20 mouse cellular contexts compared by ENCODE assay signal in genomic region chr9:111047266-111047665, GRCm38 (mm10). TPM values are rescaled to one million over a fixed set of nuclear protein-coding genes. Genes with fewer than 3 reads are reported as not detected.
A peak's percentile ranks its signal among the peaks of the same experiment; 100 is the strongest.
DNase-seq lines count a peak whose midpoint lies in the region; ATAC-seq and TF ChIP-seq lines count a peak whose summit lies in the region.
"Had no signal": no experiment of that assay in that cellular context is flagged by ENCODE, and none has a peak within 500 bp of the region (broad histone marks: within the 10 kb centered on the region; RNA-seq: fewer than 3 reads in every experiment).

No protein-coding gene starts in this region.

- H3K79me2 ChIP-seq in heart, adult 2 months (replicated peaks; ENCODE audit: control insufficient read depth, insufficient read depth, low read length), result no peaks in the 10 kb centered on the region

- DNase-seq in heart, adult 2 months, result peak in 1 of 2 experiments; percentile 11
- no peak for DNase-seq in heart, postnatal 36 days
- DNase-seq in lung, postnatal 36 days, result peak; percentile 40
- DNase-seq in lung, adult 18-20 months, result no peak
- peak; percentile 66 for DNase-seq in induced T-regulatory cell, adult 2 months (ENCODE audit: low read depth)
- no peak for DNase-seq in frontal cortex, postnatal 10 days (ENCODE audit: low spot score in 2 of 2)
- no peak for DNase-seq in left cerebral cortex, postnatal 4 days
- DNase-seq: cerebellum, postnatal 36 days; midbrain, embryonic 14.5 days; retina, postnatal 1 day had no signal

- H3K4me1 ChIP-seq in heart, adult 2 months (ENCODE audit: control insufficient read depth, insufficient read depth, low read length), result peaks cover 20% of the 10 kb centered on the region
- no peaks in the 10 kb centered on the region for H3K4me1 ChIP-seq in forebrain, embryonic 16.5 days (replicated peaks; ENCODE audit: control insufficient read depth, insufficient read depth, low read length)
- H3K4me1 ChIP-seq: forebrain, embryonic 15.5 days; heart, embryonic 10.5 days; limb, embryonic 10.5 days had no signal

- ATAC-seq in forebrain, embryonic 16.5 days, result no peak
- ATAC-seq: forebrain, embryonic 15.5 days had no signal

- H3K27ac ChIP-seq in heart, adult 2 months, result peak overlapping the region; percentile 66; the same call in 1 of the 2 replicates
- no peak overlapping the region for H3K27ac ChIP-seq in forebrain, embryonic 16.5 days (ENCODE audit: low read length)
- H3K27ac ChIP-seq: forebrain, embryonic 15.5 days; heart, embryonic 10.5 days; kidney, postnatal 0 days; layer of hippocampus, adult 2 months; limb, embryonic 10.5 days; liver, embryonic 14.5 days had no signal

- H3K36me3 ChIP-seq in heart, adult 2 months (ENCODE audit: control insufficient read depth, insufficient read depth, low read length), result peaks cover 2% of the 10 kb centered on the region; the same call in 1 of the 2 replicates
- H3K36me3 ChIP-seq in forebrain, embryonic 16.5 days (ENCODE audit: control insufficient read depth, insufficient read depth), result no peaks in the 10 kb centered on the region
- H3K36me3 ChIP-seq: forebrain, embryonic 15.5 days; heart, embryonic 10.5 days; limb, embryonic 10.5 days had no signal

- peak; percentile 42 for TF ChIP-seq CTCF in heart, adult 2 months (IDR thresholded peaks at IDR 0.05)

- no peak overlapping the region for H3K4me3 ChIP-seq in heart, adult 2 months
- no peak overlapping the region for H3K4me3 ChIP-seq in forebrain, embryonic 16.5 days (replicated peaks; ENCODE audit: low read length)
- H3K4me3 ChIP-seq: erythroblast, embryonic 14.5 days; forebrain, embryonic 15.5 days; heart, embryonic 10.5 days; layer of hippocampus, adult 2 months; limb, embryonic 10.5 days had no signal

- H3K27me3 ChIP-seq in heart, adult 2 months (ENCODE audit: control insufficient read depth, insufficient read depth, low read length), result no peaks in the 10 kb centered on the region
- H3K27me3 ChIP-seq in forebrain, embryonic 16.5 days (replicated peaks; ENCODE audit: control insufficient read depth, insufficient read depth, low read length), result no peaks in the 10 kb centered on the region
- H3K27me3 ChIP-seq: forebrain, embryonic 15.5 days had no signal

- H3K4me2 ChIP-seq in forebrain, embryonic 16.5 days (ENCODE audit: low read length), result no peak overlapping the region
- H3K4me2 ChIP-seq: forebrain, embryonic 15.5 days had no signal

- intact Hi-C loops in heart, adult 2 months (cut with DNase I), result no loop called here
- intact Hi-C loops in heart, postnatal 36 days (cut with DNase I), result no loop called here
- intact Hi-C loops in left cerebral cortex, postnatal 4 days (cut with DNase I), result no loop called here

- 0 out of 2 replicates have a peak, but pooled peaks have one; percentile 11 for TF ChIP-seq EP300 in heart, adult 2 months (IDR thresholded peaks at IDR 0.05; ENCODE audit: insufficient read depth, low read depth, low read length)

- no peak for TF ChIP-seq POLR2A in heart, adult 2 months (IDR thresholded peaks at IDR 0.05; ENCODE audit: insufficient read depth, low read depth, low read length)

- 51% methylated on average over 5 of the region's 5 CpGs for WGBS in heart, adult 2 months
- 97% methylated on average over 5 of the region's 5 CpGs for WGBS in forebrain, embryonic 16.5 days

- H3K9ac ChIP-seq in heart, adult 2 months (ENCODE audit: low read depth, low read length), result no peak overlapping the region
- H3K9ac ChIP-seq in forebrain, embryonic 16.5 days (replicated peaks; ENCODE audit: low read depth, low read length), result no peak overlapping the region
- H3K9ac ChIP-seq: forebrain, embryonic 15.5 days; liver, embryonic 14.5 days had no signal

- H3K9me3 ChIP-seq in forebrain, embryonic 16.5 days (ENCODE audit: control insufficient read depth, low read length), result no peaks in the 10 kb centered on the region
- H3K9me3 ChIP-seq: forebrain, embryonic 15.5 days; heart, embryonic 10.5 days; limb, embryonic 10.5 days had no signal

RNA-seq across cellular contexts. Expression of gene Ccrl2, which starts 10.1 kb away (rescaled TPM):
- 10 to 100 TPM in 1 of 2 experiments, 1 to 10 TPM in 1; 7.5 to 16.3 TPM for total RNA-seq in heart, adult 2 months (2021)
- 16.0 and 20.1 TPM in 2 replicates for polyA plus RNA-seq in heart, adult 2 months (2012; rRNA removed)
- 10 to 100 TPM; 14.3 to 21.1 TPM for total RNA-seq in heart, postnatal 36 days (2021)
- 1.1 and 1.5 TPM in 2 replicates for polyA plus RNA-seq in forebrain, embryonic 16.5 days (2015; fragmentation: Nextera tagmentation; extraction: Ambion mirVana)
- total RNA-seq in left cerebral cortex, postnatal 4 days (2021), result under 1 TPM; 0.48 to 0.98 TPM

RNA-seq across cellular contexts. Expression of gene Ltf, which starts 28.2 kb away (rescaled TPM):
- total RNA-seq in heart, adult 2 months (2021), result not detected
- 0.32 and 20.1 TPM in 2 replicates for polyA plus RNA-seq in heart, adult 2 months (2012; rRNA removed)
- total RNA-seq in heart, postnatal 36 days (2021), result under 1 TPM; 0.75 to 0.84 TPM
- 0.70 and 1.4 TPM in 2 replicates for polyA plus RNA-seq in forebrain, embryonic 16.5 days (2015; fragmentation: Nextera tagmentation; extraction: Ambion mirVana)
- 1 to 10 TPM in 1 of 2 experiments, under 1 TPM in 1; 0.91 to 1.7 TPM for total RNA-seq in left cerebral cortex, postnatal 4 days (2021)
- total RNA-seq: gastrocnemius, adult 8-10 months; layer of hippocampus, adult 2 months had no signal
- polyA plus RNA-seq: erythroblast, embryonic 14.5 days; limb, embryonic 10.5 days had no signal

RNA-seq across cellular contexts. Expression of gene Rtp3, which starts 56.9 kb away (rescaled TPM):
- total RNA-seq in heart, adult 2 months (2021), result 1 to 10 TPM; 3.5 to 3.8 TPM
- polyA plus RNA-seq in heart, adult 2 months (2012; rRNA removed), result 7.9 and 12.4 TPM in 2 replicates
- total RNA-seq in heart, postnatal 36 days (2021), result 1 to 10 TPM; 2.3 to 4.3 TPM
- not detected in 2 replicates for polyA plus RNA-seq in forebrain, embryonic 16.5 days (2015; fragmentation: Nextera tagmentation; extraction: Ambion mirVana)
- total RNA-seq in left cerebral cortex, postnatal 4 days (2021), result under 1 TPM; 0.28 to 0.48 TPM
- polyA plus RNA-seq: erythroblast, embryonic 14.5 days; forebrain, embryonic 15.5 days; limb, embryonic 10.5 days; macrophage; midbrain, embryonic 14.5 days had no signal

Comparison
In these comparisons a context has a peak if more than half of its experiments do, and no peak if none do; other contexts are left out.
1. DNase-seq: peak in lung, postnatal 36 days (single experiment) and induced T-regulatory cell, adult 2 months (single experiment); none in heart, postnatal 36 days (0 of 2), lung, adult 18-20 months (0 of 2), frontal cortex, postnatal 10 days (0 of 2) and left cerebral cortex, postnatal 4 days (single experiment).
2. RNA of gene Ccrl2, which starts 10.1 kb away (total RNA-seq): 14.3 to 21.1 TPM in heart, postnatal 36 days and 7.5 to 16.3 TPM in heart, adult 2 months; 0.48 to 0.98 TPM in left cerebral cortex, postnatal 4 days; every median in the first group is over 4 times any median in the second.